Mouse (Mus musculus): ENCODE data around the gene Nemf. TPM values are rescaled to one million over a fixed set of nuclear protein-coding genes. Genes with fewer than 3 reads are reported as not detected.
"Not testable (repeated sequence)": the region's sequence is repeated elsewhere in the genome, so short reads cannot be mapped to it uniquely, and the experiment has no call there.

The Nemf gene
- polyA plus RNA-seq, 1 experiment: 6.4 TPM

DNA sequence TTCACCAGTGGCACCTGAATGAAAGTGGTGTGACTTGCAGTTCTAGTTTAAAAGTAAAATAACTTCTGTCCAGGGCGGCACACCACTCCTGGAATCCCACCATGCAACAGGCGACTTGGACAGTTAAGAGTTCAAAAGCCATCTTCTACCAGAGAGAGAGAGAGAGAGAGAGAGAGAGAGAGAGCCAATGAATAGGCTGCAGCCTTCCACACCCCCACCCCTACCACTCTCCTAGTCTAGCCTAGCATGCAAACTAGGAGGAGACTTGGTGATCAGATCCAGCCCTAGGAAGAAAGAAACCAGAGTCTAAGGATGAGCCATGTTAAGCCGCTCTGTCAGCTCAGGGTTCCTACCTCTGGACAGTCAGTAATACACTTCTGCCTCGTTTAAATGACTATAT lies 5.4 kb upstream of the Nemf start:
- Histone ChIP-seq H3K36me3 (ENCODE audit: control insufficient read depth, insufficient read depth) (no peaks in the 10 kb centered on the region), H3K27me3 (ENCODE audit: control insufficient read depth, insufficient read depth, insufficient read length) (no peaks in the 10 kb centered on the region), H3K4me3 (ENCODE audit: insufficient read depth, poor library complexity, severe bottlenecking) (no peak overlapping the region), H3K79me3 (ENCODE audit: low read depth) (no peaks in the 10 kb centered on the region), H3K79me2 (ENCODE audit: control insufficient read depth, insufficient read depth) (no peaks in the 10 kb centered on the region), H3ac (ENCODE audit: control insufficient read depth, insufficient read length, low read depth) (no peak overlapping the region)
- TF ChIP-seq MAX (IDR thresholded peaks at IDR 0.05) (no peak), FOSL1 (IDR thresholded peaks at IDR 0.05; ENCODE audit: insufficient read depth, low read length, poor library complexity, severe bottlenecking) (no peak), MYOD1 (IDR thresholded peaks at IDR 0.05; ENCODE audit: control insufficient read depth, insufficient read length, low read depth) (no peak), USF1 (IDR thresholded peaks at IDR 0.05; ENCODE audit: low read depth) (no peak), CTCF (IDR thresholded peaks at IDR 0.05; ENCODE audit: control insufficient read depth, insufficient read depth, insufficient read length) (no peak), MYOG (IDR thresholded peaks at IDR 0.05; ENCODE audit: control insufficient read depth, extremely low read depth, insufficient read length) (no peak), CEBPB (IDR thresholded peaks at IDR 0.05; ENCODE audit: low read depth) (no peak)

DNA sequence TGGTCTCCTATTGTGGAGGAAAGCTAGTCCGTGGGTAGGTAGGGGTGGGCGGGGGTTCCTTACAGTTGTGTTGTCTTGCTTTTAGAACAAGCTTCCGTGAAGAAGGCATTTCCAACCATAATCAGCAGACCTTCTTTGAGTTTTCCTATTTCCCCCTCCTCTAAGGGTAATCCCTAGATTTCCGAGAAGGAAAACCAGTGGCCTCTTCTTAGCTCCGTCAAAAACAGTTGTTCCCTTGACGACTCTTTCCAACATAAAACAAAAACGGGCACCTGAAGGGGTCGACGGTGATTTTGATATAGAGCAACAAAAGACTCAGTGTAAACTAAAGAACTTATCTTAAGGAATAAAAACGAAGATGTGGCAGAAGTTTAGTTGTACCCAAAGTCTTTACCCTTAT lies 5.0 kb upstream of the Nemf start:
- H3K36me3 ChIP-seq (ENCODE audit: control insufficient read depth, insufficient read depth): no peaks in the 10 kb centered on the region
- peak overlapping the region; percentile 59 for H3ac ChIP-seq (ENCODE audit: control insufficient read depth, insufficient read length, low read depth)
- peaks cover 1% of the 10 kb centered on the region for H3K79me3 ChIP-seq (ENCODE audit: low read depth)
- peaks cover 2% of the 10 kb centered on the region for H3K79me2 ChIP-seq (ENCODE audit: control insufficient read depth, insufficient read depth)
- TF ChIP-seq CTCF (IDR thresholded peaks at IDR 0.05; ENCODE audit: control insufficient read depth, insufficient read depth, insufficient read length): no peak
- peak overlapping the region; percentile 37 for H3K4me3 ChIP-seq (ENCODE audit: insufficient read depth, poor library complexity, severe bottlenecking)
- H3K27me3 ChIP-seq (ENCODE audit: control insufficient read depth, insufficient read depth, insufficient read length): no peaks in the 10 kb centered on the region

DNA sequence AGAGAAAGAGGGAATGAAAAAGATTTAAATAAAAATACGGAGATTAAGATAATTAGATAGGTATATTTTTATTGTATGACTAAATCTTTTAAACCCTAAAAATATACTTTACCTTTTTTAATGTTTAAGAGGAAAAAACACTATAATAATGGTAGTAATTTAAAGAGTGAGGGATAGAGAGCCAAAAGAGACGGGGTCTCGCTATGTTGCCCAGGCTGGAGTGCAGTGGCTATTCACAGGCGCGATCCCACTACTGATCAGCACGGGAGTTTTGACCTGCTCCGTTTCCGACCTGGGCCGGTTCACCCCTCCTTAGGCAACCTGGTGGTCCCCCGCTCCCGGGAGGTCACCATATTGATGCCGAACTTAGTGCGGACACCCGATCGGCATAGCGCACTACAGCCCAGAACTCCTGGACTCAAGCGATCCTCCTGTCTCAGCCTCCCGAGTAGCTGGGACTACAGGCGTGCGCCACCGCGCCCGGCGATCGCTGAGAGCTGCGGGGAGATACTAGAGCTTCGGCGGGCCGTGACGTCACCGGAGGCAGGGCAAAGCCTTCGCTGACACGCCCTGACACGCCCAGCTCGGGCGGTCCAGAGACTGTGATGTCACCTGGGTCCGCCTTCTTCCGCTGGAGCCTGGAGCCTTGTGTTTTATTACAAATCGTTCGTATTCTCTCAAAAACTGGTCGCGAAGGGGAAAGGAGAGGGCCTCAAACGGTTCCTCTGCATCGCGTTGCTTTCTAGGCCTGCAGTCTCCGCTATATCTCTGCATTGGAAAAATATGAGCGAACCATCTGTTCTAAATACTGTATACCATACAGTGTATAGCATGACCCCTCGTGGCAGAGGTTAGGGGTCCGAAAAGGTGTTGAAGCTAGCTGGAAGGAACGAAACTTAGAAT lies 4.3 kb upstream of the Nemf start:
- peak; percentile 36 for TF ChIP-seq MAX (IDR thresholded peaks at IDR 0.05)
- not testable (repeated sequence) for H3K36me3 ChIP-seq (ENCODE audit: control insufficient read depth, insufficient read depth); H3K79me3 ChIP-seq (ENCODE audit: low read depth); H3K27me3 ChIP-seq (ENCODE audit: control insufficient read depth, insufficient read depth, insufficient read length); H3K79me2 ChIP-seq (ENCODE audit: control insufficient read depth, insufficient read depth)
- Histone ChIP-seq H3ac (ENCODE audit: control insufficient read depth, insufficient read length, low read depth) (peak overlapping the region; percentile 59), H3K4me3 (ENCODE audit: insufficient read depth, poor library complexity, severe bottlenecking) (peak overlapping the region; percentile 37)

DNA sequence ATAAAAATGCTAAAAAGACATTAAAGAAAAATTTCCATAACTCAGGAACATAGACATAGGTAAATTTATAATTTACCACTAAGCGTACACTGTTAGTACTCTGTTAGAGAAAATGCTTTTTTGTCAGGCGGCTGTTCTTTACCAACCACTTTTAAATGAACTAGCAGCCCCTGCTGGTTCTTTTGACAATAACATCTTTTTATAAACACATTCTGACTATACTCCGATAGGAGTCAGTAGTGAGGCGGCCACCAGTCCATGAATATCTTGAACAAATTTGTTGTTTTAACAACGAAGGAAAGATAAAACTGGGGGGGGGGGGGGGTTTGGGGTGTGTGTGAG lies 3.7 kb upstream of the Nemf start:
- H3ac ChIP-seq (ENCODE audit: control insufficient read depth, insufficient read length, low read depth): no peak overlapping the region
- peaks cover 15% of the 10 kb centered on the region for H3K79me2 ChIP-seq (ENCODE audit: control insufficient read depth, insufficient read depth)
- H3K36me3 ChIP-seq (ENCODE audit: control insufficient read depth, insufficient read depth): no peaks in the 10 kb centered on the region
- peaks cover 9% of the 10 kb centered on the region for H3K79me3 ChIP-seq (ENCODE audit: low read depth)
- TF ChIP-seq CEBPB (IDR thresholded peaks at IDR 0.05; ENCODE audit: low read depth) (no peak), CTCF (IDR thresholded peaks at IDR 0.05; ENCODE audit: control insufficient read depth, insufficient read depth, insufficient read length) (peak; percentile 54)
- no peak overlapping the region for H3K4me3 ChIP-seq (ENCODE audit: insufficient read depth, poor library complexity, severe bottlenecking)
- no peaks in the 10 kb centered on the region for H3K27me3 ChIP-seq (ENCODE audit: control insufficient read depth, insufficient read depth, insufficient read length)

DNA sequence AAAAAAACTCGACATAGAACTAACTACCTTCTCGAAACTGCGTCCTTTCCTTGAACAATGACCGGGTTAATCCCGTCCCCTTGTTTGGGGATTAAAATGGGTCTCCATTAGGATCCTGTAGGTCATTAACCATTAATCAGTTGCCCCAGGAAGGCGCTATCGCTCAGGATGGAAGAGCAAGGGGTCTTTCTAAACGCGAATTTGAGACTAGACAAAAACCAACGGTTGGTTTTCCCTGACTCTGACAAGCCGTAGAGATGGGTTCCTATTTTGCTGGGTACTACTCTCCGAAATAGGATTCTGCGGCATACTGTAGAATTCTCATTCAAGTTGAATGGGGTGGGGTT lies 308 bp upstream of the Nemf start:
- peak overlapping the region; percentile 66 for H3K4me3 ChIP-seq (ENCODE audit: insufficient read depth, poor library complexity, severe bottlenecking)
- TF ChIP-seq FOSL1 (IDR thresholded peaks at IDR 0.05; ENCODE audit: insufficient read depth, low read length, poor library complexity, severe bottlenecking): no peak
- no peak for TF ChIP-seq MYOD1 (IDR thresholded peaks at IDR 0.05; ENCODE audit: control insufficient read depth, insufficient read length, low read depth)
- TF ChIP-seq CEBPB (IDR thresholded peaks at IDR 0.05; ENCODE audit: low read depth): no peak
- H3K27me3 ChIP-seq (ENCODE audit: control insufficient read depth, insufficient read depth, insufficient read length): no peaks in the 10 kb centered on the region
- H3K36me3 ChIP-seq (ENCODE audit: control insufficient read depth, insufficient read depth): peaks cover 26% of the 10 kb centered on the region
- H3K79me3 ChIP-seq (ENCODE audit: low read depth): peaks cover 13% of the 10 kb centered on the region
- H3ac ChIP-seq (ENCODE audit: control insufficient read depth, insufficient read length, low read depth): peak overlapping the region; percentile 47
- peaks cover 30% of the 10 kb centered on the region for H3K79me2 ChIP-seq (ENCODE audit: control insufficient read depth, insufficient read depth)

DNA sequence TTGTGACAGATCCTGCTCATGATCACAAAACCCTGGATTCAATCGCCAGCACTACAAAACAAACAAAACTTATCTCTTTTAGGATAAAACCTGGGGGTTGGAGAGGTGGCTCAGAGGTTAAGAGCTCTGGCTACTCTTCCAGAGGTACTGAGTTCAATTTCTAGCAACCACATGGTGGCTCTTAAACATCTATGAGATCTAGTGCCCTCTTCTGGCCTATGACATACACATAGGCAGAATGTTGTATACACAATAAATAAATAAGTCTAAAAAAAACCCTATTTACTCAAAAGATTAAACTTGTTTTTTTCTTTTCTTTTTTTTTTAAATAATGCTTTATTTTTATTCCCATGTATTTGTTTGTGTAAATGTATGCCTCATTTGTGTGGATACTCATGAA lies 5.3 kb downstream of the Nemf start:
- H3ac ChIP-seq (ENCODE audit: control insufficient read depth, insufficient read length, low read depth): no peak overlapping the region
- peaks cover 26% of the 10 kb centered on the region for H3K79me2 ChIP-seq (ENCODE audit: control insufficient read depth, insufficient read depth)
- no peak for TF ChIP-seq FOSL1 (IDR thresholded peaks at IDR 0.05; ENCODE audit: insufficient read depth, low read length, poor library complexity, severe bottlenecking)
- TF ChIP-seq CTCF (IDR thresholded peaks at IDR 0.05; ENCODE audit: control insufficient read depth, insufficient read depth, insufficient read length): no peak
- TF ChIP-seq MAX (IDR thresholded peaks at IDR 0.05): no peak
- TF ChIP-seq CEBPB (IDR thresholded peaks at IDR 0.05; ENCODE audit: low read depth): no peak
- TF ChIP-seq USF1 (IDR thresholded peaks at IDR 0.05; ENCODE audit: low read depth): no peak
- TF ChIP-seq MYOD1 (IDR thresholded peaks at IDR 0.05; ENCODE audit: control insufficient read depth, insufficient read length, low read depth): no peak
- TF ChIP-seq MYOG (IDR thresholded peaks at IDR 0.05; ENCODE audit: control insufficient read depth, extremely low read depth, insufficient read length): no peak
- no peaks in the 10 kb centered on the region for H3K27me3 ChIP-seq (ENCODE audit: control insufficient read depth, insufficient read depth, insufficient read length)
- peaks cover 12% of the 10 kb centered on the region for H3K79me3 ChIP-seq (ENCODE audit: low read depth)
- H3K4me3 ChIP-seq (ENCODE audit: insufficient read depth, poor library complexity, severe bottlenecking): no peak overlapping the region
- peaks cover 76% of the 10 kb centered on the region for H3K36me3 ChIP-seq (ENCODE audit: control insufficient read depth, insufficient read depth)
